Mouse (Mus musculus) kidney, postnatal 0 days (tissue): ENCODE measurements around the gene Msl1. TPM values are rescaled to one million over a fixed set of nuclear protein-coding genes. Genes with fewer than 3 reads are reported as not detected.

ENCODE experiments used
- ATAC-seq: fragments of 200-750 bp; cut with Nextera tagmentation; replicated peaks from 2 replicates; pipeline ENCODE4 v1.8.0; 2017; ENCODE audit warnings: low read depth, moderate number of reproducible peaks, moderate TSS enrichment, moderate library complexity; ENCODE audit not compliant: low FRiP score
- DNase-seq: peaks from one replicate; pipeline ENCODE4 v3.0.0-alpha.2; 2016; ENCODE audit warnings: low spot score
- H3K27ac ChIP-seq: fragments of 300-500 bp; sonication (generic); 2 replicates; pipeline ENCODE4 v1.5.1; 2014; ENCODE audit warnings: mild to moderate bottlenecking
- H3K27me3 ChIP-seq: fragments of 300-500 bp; sonication (generic); 2 replicates; pipeline ENCODE4 v1.6.1; 2014; ENCODE audit warnings: low read length, mixed read lengths; ENCODE audit not compliant: insufficient read depth
- H3K36me3 ChIP-seq: fragments of 300-500 bp; sonication (generic); 2 replicates; pipeline ENCODE4 v1.6.1; 2014; ENCODE audit warnings: low read length, mixed read lengths; ENCODE audit not compliant: insufficient read depth
- H3K4me1 ChIP-seq: fragments of 300-500 bp; sonication (generic); replicated peaks from 2 replicates; pipeline ENCODE4 v1.6.1; 2014; ENCODE audit warnings: antibody characterized with exemption, low read length, mixed read lengths; ENCODE audit not compliant: insufficient read depth
- H3K4me2 ChIP-seq: fragments of 300-500 bp; sonication (generic); 2 replicates; pipeline ENCODE4 v1.6.1; 2014; ENCODE audit warnings: mild to moderate bottlenecking, low read length, moderate library complexity, mixed read lengths
- H3K4me3 ChIP-seq: fragments of 300-500 bp; sonication (generic); replicated peaks from 2 replicates; pipeline ENCODE4 v1.5.1; 2014; ENCODE audit warnings: low read depth, low read length
- H3K9ac ChIP-seq: fragments of 300-500 bp; sonication (generic); 2 replicates; pipeline ENCODE4 v1.6.1; 2014; ENCODE audit warnings: low read depth, low read length
- H3K9me3 ChIP-seq: fragments of 300-500 bp; sonication (generic); replicated peaks from 2 replicates; pipeline ENCODE4 v1.6.1; 2016; ENCODE audit warnings: low read length, inconsistent platforms, mixed read lengths
- CTCF ChIP-seq: IDR thresholded peaks from 2 replicates; pipeline ENCODE4 v1.5.1; 2016; ENCODE audit warnings: antibody characterized with exemption, low read depth, mild to moderate bottlenecking, moderate library complexity
- WGBS: fragments of 180-500 bp; shearing (Covaris S2); extraction: QIAGEN DNeasy Blood & Tissue Kit; methylation state at CpG from one replicate; pipeline ENCODE4 v1.1.7; 2014; 5-methylcytosine and 5-hydroxymethylcytosine counted together
- polyA plus RNA-seq: library from polyadenylated mRNA; unstranded; fragments of >200 nt; fragmentation: Nextera tagmentation; extraction: Ambion mirVana; gene quantifications from 2 replicates; pipeline ENCODE4 v1.2.1, GENCODE M21; 2015

Msl1 gene
- polyA plus RNA-seq, 1 experiment from 2014 or later, result 19.3 TPM

- no peaks in the 10 kb centered on the region for H3K9me3 ChIP-seq
- 1% methylated on average over 23 of the region's 23 CpGs for WGBS
- no peaks in the 10 kb centered on the region for H3K27me3 ChIP-seq
- DNase-seq (peak; percentile 91), ATAC-seq (peak; percentile 14; the same call in 1 of the 2 replicates)
- H3K9ac ChIP-seq, result peak overlapping the region; percentile 99
- TF ChIP-seq CTCF, result no peak
- peak overlapping the region; percentile 99 for H3K27ac ChIP-seq
- peaks cover 17% of the 10 kb centered on the region; the same call in 1 of the 2 replicates for H3K36me3 ChIP-seq
- H3K4me1 ChIP-seq, result peaks cover 23% of the 10 kb centered on the region
- peak overlapping the region; percentile 100 for H3K4me3 ChIP-seq
- H3K4me2 ChIP-seq, result peak overlapping the region; percentile 78
These were observed 1.4 kb downstream of the Msl1 start for GRCm38 (mm10) chr11:98796515-98797216.

- ATAC-seq (no peak), DNase-seq (peak; percentile 52)
- peaks cover 23% of the 10 kb centered on the region for H3K4me1 ChIP-seq
- no peak for TF ChIP-seq CTCF
- no peaks in the 10 kb centered on the region for H3K27me3 ChIP-seq
- peak overlapping the region; percentile 99 for H3K9ac ChIP-seq
- peak overlapping the region; percentile 78 for H3K4me2 ChIP-seq
- H3K27ac ChIP-seq, result peak overlapping the region; percentile 99
- no peaks in the 10 kb centered on the region for H3K9me3 ChIP-seq
- WGBS, result 3% methylated on average over 5 of the region's 5 CpGs
- peaks cover 22% of the 10 kb centered on the region; the same call in 1 of the 2 replicates for H3K36me3 ChIP-seq
- H3K4me3 ChIP-seq, result peak overlapping the region; percentile 100
These were observed 2.0 kb downstream of the Msl1 start for GRCm38 (mm10) chr11:98797306-98797705.

GRCm38 (mm10) chr11:98797909-98798308 is 2.6 kb downstream of the Msl1 start:
- peak overlapping the region; percentile 78 for H3K4me2 ChIP-seq
- 25% methylated on average over 4 of the region's 4 CpGs for WGBS
- H3K36me3 ChIP-seq, result peaks cover 27% of the 10 kb centered on the region; the same call in 1 of the 2 replicates
- peak overlapping the region; percentile 99 for H3K9ac ChIP-seq
- DNase-seq (no peak), ATAC-seq (no peak)
- H3K4me1 ChIP-seq, result peaks cover 23% of the 10 kb centered on the region
- TF ChIP-seq CTCF, result no peak
- H3K27ac ChIP-seq, result peak overlapping the region; percentile 99
- peak overlapping the region; percentile 100 for H3K4me3 ChIP-seq
- no peaks in the 10 kb centered on the region for H3K9me3 ChIP-seq
- no peaks in the 10 kb centered on the region for H3K27me3 ChIP-seq

DNA sequence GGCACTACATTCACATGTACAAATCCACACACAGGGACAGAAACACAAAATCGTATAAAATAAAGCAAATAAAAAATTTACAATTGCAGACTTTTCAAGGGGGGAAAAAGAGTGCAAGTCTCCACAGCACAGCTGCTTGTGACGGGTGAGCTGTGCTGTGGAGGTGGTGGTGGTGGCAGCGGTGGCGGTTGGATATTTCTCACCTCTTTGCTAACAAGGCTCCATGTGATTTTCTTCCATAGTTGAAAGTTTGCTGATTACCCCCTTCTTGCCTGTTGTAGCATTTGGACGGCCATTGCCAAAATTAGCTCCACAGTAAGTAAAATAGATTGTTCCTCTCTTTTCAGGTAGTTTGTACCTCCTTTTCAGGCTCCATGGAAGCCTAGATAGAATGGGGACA is 9.3 kb downstream of the Msl1 start, which contains the start of gene Casc3:
Casc3 (plus strand) TSS at position 301 of the 400 bp plus-strand sequence.
- 89% methylated on average over 5 of the region's 5 CpGs for WGBS
- Histone ChIP-seq H3K27me3 (no peaks in the 10 kb centered on the region), H3K4me2 (no peak within 1 kb of the TSS), H3K36me3 (peaks cover 58% of the 10 kb centered on the region), H3K27ac (0 out of 2 replicates have a peak within 1 kb of the TSS, but pooled peaks have one; percentile 2), H3K9ac (no peak within 1 kb of the TSS), H3K9me3 (no peaks in the 10 kb centered on the region), H3K4me1 (0 out of 2 replicates have a peak, but pooled peaks cover 3% of the 10 kb centered on the region), H3K4me3 (no peak within 1 kb of the TSS)
- no peak for TF ChIP-seq CTCF
- ATAC-seq (no peak), DNase-seq (no peak)

- Histone ChIP-seq H3K9me3 (no peaks in the 10 kb centered on the region), H3K27ac (peak overlapping the region; percentile 99), H3K4me2 (peak overlapping the region; percentile 83; the same call in 1 of the 2 replicates), H3K4me3 (no peak overlapping the region), H3K36me3 (peaks cover 39% of the 10 kb centered on the region), H3K27me3 (no peaks in the 10 kb centered on the region), H3K9ac (no peak overlapping the region), H3K4me1 (0 out of 2 replicates have a peak, but pooled peaks cover 3% of the 10 kb centered on the region)
- no peak for TF ChIP-seq CTCF
- DNase-seq (no peak), ATAC-seq (no peak)
- 70% methylated on average over 2 of the region's 2 CpGs for WGBS
These were observed 13.1 kb downstream of the Msl1 start for GRCm38 (mm10) chr11:98808417-98808816.

DNA sequence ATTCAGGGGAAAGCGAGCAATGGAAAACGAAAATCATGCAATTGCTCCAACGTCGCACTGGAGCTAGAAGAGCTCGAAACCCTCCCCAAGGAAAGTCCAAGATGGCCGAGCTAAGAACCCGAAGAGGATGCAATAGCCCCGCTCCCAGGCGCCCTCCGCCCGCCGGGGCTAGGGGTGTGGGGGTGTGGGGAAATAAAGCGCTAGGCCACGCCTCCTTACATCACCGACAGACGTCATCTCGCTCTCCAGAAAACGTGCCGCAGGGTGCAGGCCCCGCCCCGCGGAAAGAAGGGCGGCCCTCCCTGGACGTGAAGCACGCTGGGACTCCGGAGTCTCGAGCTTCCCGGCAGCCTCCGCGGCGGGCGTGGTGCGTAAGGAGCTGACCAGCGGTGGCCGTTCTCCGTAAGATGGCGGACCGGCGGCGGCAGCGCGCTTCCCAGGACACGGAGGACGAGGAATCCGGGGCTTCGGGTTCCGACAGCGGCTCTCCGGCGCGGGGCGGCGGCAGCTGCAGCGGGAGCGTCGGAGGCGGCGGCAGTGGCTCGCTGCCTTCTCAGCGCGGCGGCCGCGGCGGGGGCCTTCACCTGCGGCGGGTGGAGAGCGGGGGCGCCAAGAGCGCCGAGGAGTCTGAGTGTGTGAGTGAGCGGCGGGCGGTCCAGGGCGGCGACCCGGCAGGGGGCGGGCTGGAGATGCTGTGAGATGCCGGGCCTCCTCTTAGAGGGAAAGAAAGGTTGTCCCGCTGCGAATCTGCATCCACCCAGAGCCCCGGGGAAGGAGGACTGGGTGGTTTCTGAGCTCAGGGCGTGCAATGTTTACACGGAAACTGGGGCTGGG is 14.4 kb downstream of the Msl1 start:
- H3K27me3 ChIP-seq, result no peaks in the 10 kb centered on the region
- H3K4me1 ChIP-seq, result 0 out of 2 replicates have a peak, but pooled peaks cover 3% of the 10 kb centered on the region
- peak overlapping the region; percentile 99 for H3K27ac ChIP-seq
- peak; percentile 58 for TF ChIP-seq CTCF
- peak overlapping the region; percentile 83 for H3K4me2 ChIP-seq
- ATAC-seq (peak; percentile 99), DNase-seq (peak; percentile 100)
- no peaks in the 10 kb centered on the region for H3K9me3 ChIP-seq
- peak overlapping the region; percentile 92 for H3K9ac ChIP-seq
- WGBS, result 2% methylated on average over 69 of the region's 84 CpGs
- peak overlapping the region; percentile 85 for H3K4me3 ChIP-seq
- peaks cover 33% of the 10 kb centered on the region for H3K36me3 ChIP-seq
